Mouse (Mus musculus): Measurements from ENCODE around the gene Islr2. TPM values are rescaled to one million over a fixed set of nuclear protein-coding genes. Genes with fewer than 3 reads are reported as not detected.

Islr2 gene
- polyA plus RNA-seq, 1 experiment from 2014 or later, result 0.51 TPM

- H3K4me1 ChIP-seq, result peaks cover 84% of the 10 kb centered on the region
- WGBS, result 13% methylated on average over 11 of the region's 11 CpGs
- no peak overlapping the region for H3K27ac ChIP-seq
- H3K4me2 ChIP-seq, result no peak overlapping the region
- H3K9ac ChIP-seq, result no peak overlapping the region
- ATAC-seq (replicated peaks; ENCODE audit: low FRiP score), result no peak
- no peaks in the 10 kb centered on the region for H3K36me3 ChIP-seq
- H3K27me3 ChIP-seq, result peaks cover 89% of the 10 kb centered on the region
- no peaks in the 10 kb centered on the region for H3K9me3 ChIP-seq (replicated peaks)
- H3K4me3 ChIP-seq (replicated peaks), result no peak overlapping the region
Observed at GRCm38 (mm10) chr9:58200270-58201090, 3.6 kb downstream of the Islr2 start.

DNA sequence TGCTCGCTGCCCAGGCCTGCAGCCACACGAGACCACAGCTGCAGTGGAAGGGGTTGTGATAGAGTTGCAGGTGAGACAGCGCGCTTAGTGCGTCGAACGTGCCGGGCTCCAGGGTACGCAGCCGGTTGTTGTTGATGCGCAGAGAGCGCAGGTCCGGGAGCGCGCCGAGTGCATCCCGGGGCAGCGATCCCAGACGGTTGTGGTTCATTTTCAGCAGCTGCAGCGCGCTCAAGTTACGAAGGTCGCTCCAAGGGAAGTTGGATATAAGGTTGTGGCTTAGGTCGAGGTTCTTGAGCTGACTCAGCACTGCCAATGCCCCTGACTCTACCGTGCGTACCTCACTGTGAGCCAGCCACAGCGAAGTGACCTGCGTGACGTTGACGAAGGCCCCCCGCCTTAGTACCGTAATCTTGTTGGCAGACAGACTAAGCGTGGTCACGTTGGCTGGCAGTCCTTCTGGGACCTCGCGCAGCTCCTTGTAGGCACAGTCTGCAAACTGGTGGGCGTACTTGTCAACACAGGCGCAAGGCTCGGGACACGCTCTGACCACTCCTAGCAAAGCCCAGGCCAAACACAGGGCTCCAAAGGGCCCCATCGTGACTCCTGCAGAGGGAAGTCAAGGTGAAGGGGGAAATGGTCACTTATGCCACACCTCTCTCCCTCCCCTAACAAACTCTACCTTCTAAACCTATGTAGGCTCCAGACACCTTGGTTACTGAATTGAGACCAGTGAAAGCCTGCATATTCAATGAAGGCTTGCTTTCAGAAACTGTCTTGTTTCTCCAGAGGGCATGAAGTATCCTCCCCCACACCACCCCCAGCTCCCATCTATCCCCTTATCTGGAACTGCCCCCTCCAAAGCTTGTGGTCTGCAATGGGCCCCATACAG, 4.5 kb downstream of the Islr2 start:
- Histone ChIP-seq H3K4me3 (replicated peaks) (peak overlapping the region; percentile 35), H3K9me3 (replicated peaks) (no peaks in the 10 kb centered on the region), H3K4me2 (peak overlapping the region; percentile 61), H3K9ac (0 out of 2 replicates have a peak overlapping the region, but pooled peaks have one; percentile 14), H3K27ac (no peak overlapping the region), H3K4me1 (peaks cover 84% of the 10 kb centered on the region), H3K36me3 (no peaks in the 10 kb centered on the region), H3K27me3 (peaks cover 95% of the 10 kb centered on the region)
- ATAC-seq (replicated peaks; ENCODE audit: low FRiP score), result 0 out of 2 replicates have a peak, but pooled peaks have one; percentile 1
- WGBS, result 5% methylated on average over 41 of the region's 41 CpGs

GRCm38 (mm10) chr9:58198801-58199371, 5.2 kb downstream of the Islr2 start:
- 0 out of 2 replicates have a peak, but pooled peaks have one; percentile 7 for ATAC-seq (replicated peaks; ENCODE audit: low FRiP score)
- Histone ChIP-seq H3K4me2 (peak overlapping the region; percentile 61), H3K4me3 (replicated peaks) (peak overlapping the region; percentile 35), H3K27me3 (peaks cover 100% of the 10 kb centered on the region), H3K36me3 (no peaks in the 10 kb centered on the region), H3K4me1 (peaks cover 77% of the 10 kb centered on the region), H3K9me3 (replicated peaks) (no peaks in the 10 kb centered on the region), H3K9ac (0 out of 2 replicates have a peak overlapping the region, but pooled peaks have one; percentile 14), H3K27ac (no peak overlapping the region)
- 2% methylated on average over 38 of the region's 38 CpGs for WGBS

GRCm38 (mm10) chr9:58197781-58198701, 6.1 kb downstream of the Islr2 start:
- 0 out of 2 replicates have a peak, but pooled peaks have one; percentile 43 for ATAC-seq (replicated peaks; ENCODE audit: low FRiP score)
- H3K27ac ChIP-seq, result no peak overlapping the region
- WGBS, result 2% methylated on average over 58 of the region's 58 CpGs
- H3K4me2 ChIP-seq, result peak overlapping the region; percentile 61
- peak overlapping the region; percentile 2; the same call in 1 of the 2 replicates for H3K9ac ChIP-seq
- H3K27me3 ChIP-seq, result peaks cover 96% of the 10 kb centered on the region
- H3K4me1 ChIP-seq, result peaks cover 71% of the 10 kb centered on the region
- peak overlapping the region; percentile 35 for H3K4me3 ChIP-seq (replicated peaks)
- H3K36me3 ChIP-seq, result no peaks in the 10 kb centered on the region
- H3K9me3 ChIP-seq (replicated peaks), result no peaks in the 10 kb centered on the region

- Histone ChIP-seq H3K4me1 (peaks cover 63% of the 10 kb centered on the region), H3K27me3 (peaks cover 88% of the 10 kb centered on the region), H3K4me3 (replicated peaks) (peak overlapping the region; percentile 35), H3K9me3 (replicated peaks) (no peaks in the 10 kb centered on the region), H3K27ac (no peak overlapping the region), H3K36me3 (no peaks in the 10 kb centered on the region), H3K9ac (no peak overlapping the region), H3K4me2 (peak overlapping the region; percentile 61)
- no peak for ATAC-seq (replicated peaks; ENCODE audit: low FRiP score)
- 5% methylated on average over 46 of the region's 46 CpGs for WGBS
Observed at GRCm38 (mm10) chr9:58196610-58197567, 7.2 kb downstream of the Islr2 start.

GRCm38 (mm10) chr9:58196141-58196540, 8.0 kb downstream of the Islr2 start:
- Histone ChIP-seq H3K27ac (no peak overlapping the region), H3K4me1 (peaks cover 55% of the 10 kb centered on the region), H3K9ac (no peak overlapping the region), H3K4me2 (peak overlapping the region; percentile 61), H3K27me3 (peaks cover 81% of the 10 kb centered on the region), H3K4me3 (replicated peaks) (peak overlapping the region; percentile 18; the same call in 1 of the 2 replicates), H3K9me3 (replicated peaks) (no peaks in the 10 kb centered on the region), H3K36me3 (no peaks in the 10 kb centered on the region)
- ATAC-seq (replicated peaks; ENCODE audit: low FRiP score), result no peak
- WGBS, result 6% methylated on average over 14 of the region's 14 CpGs

DNA sequence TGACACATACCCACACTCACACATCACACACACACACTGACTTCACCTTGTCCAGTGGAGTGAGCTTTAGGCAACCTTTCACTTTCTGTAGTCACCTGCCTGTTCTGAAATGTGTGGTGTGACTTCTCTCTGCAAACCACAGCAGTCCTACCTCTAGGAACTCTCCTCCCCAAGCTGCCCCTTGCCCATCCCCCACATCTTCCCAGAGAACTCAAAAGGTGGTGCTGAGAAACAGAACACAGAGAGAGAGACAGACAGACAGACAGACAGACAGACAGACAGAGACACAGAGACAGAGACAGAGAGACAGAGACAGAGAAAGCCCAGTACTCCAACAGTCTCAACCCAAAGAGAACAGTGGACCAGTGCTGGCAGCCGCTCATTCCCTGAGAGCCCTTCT, 8.4 kb downstream of the Islr2 start:
- peaks cover 76% of the 10 kb centered on the region for H3K27me3 ChIP-seq
- WGBS, result 32% methylated on average over 1 of the region's 1 CpGs

GRCm38 (mm10) chr9:58194222-58194621, 9.9 kb downstream of the Islr2 start:
- 67% methylated on average over 9 of the region's 9 CpGs for WGBS
- Histone ChIP-seq H3K4me3 (replicated peaks) (no peak overlapping the region), H3K4me1 (peaks cover 36% of the 10 kb centered on the region), H3K9me3 (replicated peaks) (no peaks in the 10 kb centered on the region), H3K27ac (no peak overlapping the region), H3K36me3 (no peaks in the 10 kb centered on the region), H3K9ac (no peak overlapping the region), H3K4me2 (no peak overlapping the region), H3K27me3 (peaks cover 66% of the 10 kb centered on the region)
- no peak for ATAC-seq (replicated peaks; ENCODE audit: low FRiP score)

More for the DNA sequence above, 8.4 kb downstream of the Islr2 start:
- Histone ChIP-seq H3K4me3 (replicated peaks) (no peak overlapping the region), H3K4me2 (no peak overlapping the region), H3K27ac (no peak overlapping the region), H3K4me1 (peaks cover 51% of the 10 kb centered on the region), H3K36me3 (no peaks in the 10 kb centered on the region), H3K9ac (no peak overlapping the region), H3K9me3 (replicated peaks) (no peaks in the 10 kb centered on the region)
- no peak for ATAC-seq (replicated peaks; ENCODE audit: low FRiP score)

GRCm38 (mm10) chr9:58184456-58184855, 19.7 kb downstream of the Islr2 start:
- Histone ChIP-seq H3K27me3 (0 out of 2 replicates have a peak, but pooled peaks cover under 1% of the 10 kb centered on the region), H3K9me3 (replicated peaks) (no peaks in the 10 kb centered on the region), H3K4me2 (no peak overlapping the region), H3K4me3 (replicated peaks) (no peak overlapping the region), H3K27ac (no peak overlapping the region), H3K9ac (no peak overlapping the region), H3K4me1 (no peaks in the 10 kb centered on the region), H3K36me3 (no peaks in the 10 kb centered on the region)
- no peak for ATAC-seq (replicated peaks; ENCODE audit: low FRiP score)
- 80% methylated on average over 6 of the region's 6 CpGs for WGBS

DNA sequence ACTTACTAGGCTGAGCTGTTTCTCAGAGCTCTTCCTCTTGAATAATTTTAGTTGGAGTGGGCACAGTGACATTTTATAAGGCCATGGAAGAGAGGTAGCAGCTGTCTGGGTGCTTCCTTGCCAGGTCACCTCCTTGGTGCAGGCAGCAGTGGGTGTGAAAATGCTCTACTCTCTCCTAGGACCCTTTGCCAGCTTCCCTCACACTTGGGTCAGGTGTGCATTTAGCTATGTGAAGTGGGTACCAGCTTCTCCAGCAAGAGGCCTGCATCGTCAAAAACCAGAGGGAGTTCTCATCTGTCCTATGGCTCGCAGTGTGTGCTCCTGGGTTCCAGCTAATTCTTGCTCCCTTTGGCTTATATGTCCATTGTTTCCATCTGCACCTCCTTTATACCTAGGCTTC, 24.7 kb downstream of the Islr2 start:
- no peaks in the 10 kb centered on the region for H3K36me3 ChIP-seq
- no peak overlapping the region for H3K4me3 ChIP-seq (replicated peaks)
- ATAC-seq (replicated peaks; ENCODE audit: low FRiP score), result no peak
- no peak overlapping the region for H3K9ac ChIP-seq
- H3K4me1 ChIP-seq, result peaks cover 6% of the 10 kb centered on the region; the same call in 1 of the 2 replicates
- H3K4me2 ChIP-seq, result no peak overlapping the region
- no peaks in the 10 kb centered on the region for H3K9me3 ChIP-seq (replicated peaks)
- H3K27me3 ChIP-seq, result no peaks in the 10 kb centered on the region
- WGBS, result 88% methylated on average over 2 of the region's 2 CpGs
- no peak overlapping the region for H3K27ac ChIP-seq
